Mouse (Mus musculus): Measurements from ENCODE around the gene Xab2. TPM values are rescaled to one million over a fixed set of nuclear protein-coding genes. Genes with fewer than 3 reads are reported as not detected.

The Xab2 gene
- polyA plus RNA-seq, 1 experiment from 2014 or later: 69.3 TPM

DNA sequence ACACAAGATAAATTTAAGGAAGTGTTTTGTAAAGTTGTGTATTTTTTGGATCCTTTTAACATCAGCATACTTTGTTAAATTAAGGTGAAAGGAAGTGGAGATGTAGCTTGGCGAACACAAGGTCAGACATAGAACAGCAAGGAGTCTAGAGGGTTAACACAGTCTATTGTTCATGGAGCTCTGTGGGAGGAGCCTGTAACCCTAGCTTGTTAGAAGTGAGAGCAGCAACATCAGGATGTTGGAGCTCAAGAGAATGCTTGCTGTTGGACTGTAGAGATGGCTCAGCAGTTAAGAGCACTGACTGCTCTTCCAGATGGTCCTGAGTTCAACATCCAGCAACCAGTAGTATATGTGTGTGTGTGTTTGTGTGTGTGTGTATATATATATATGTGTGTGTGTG, 27.9 kb upstream of the Xab2 start:
- no peak for ATAC-seq
- 42% methylated on average over 1 of the region's 1 CpGs for WGBS
- Histone ChIP-seq H3K4me1 (replicated peaks; ENCODE audit: control insufficient read depth, insufficient read depth, low read length) (no peaks in the 10 kb centered on the region), H3K9ac (replicated peaks; ENCODE audit: low read depth, low read length) (no peak overlapping the region), H3K27me3 (replicated peaks; ENCODE audit: control insufficient read depth, insufficient read depth, low read length) (no peaks in the 10 kb centered on the region), H3K27ac (ENCODE audit: low read length) (no peak overlapping the region), H3K4me2 (ENCODE audit: low read length) (no peak overlapping the region), H3K9me3 (ENCODE audit: control insufficient read depth, low read length) (no peaks in the 10 kb centered on the region), H3K36me3 (ENCODE audit: control insufficient read depth, insufficient read depth) (no peaks in the 10 kb centered on the region), H3K4me3 (replicated peaks; ENCODE audit: low read length) (no peak overlapping the region)

GRCm38 (mm10) chr8:3648268-3648667, 27.2 kb upstream of the Xab2 start:
- no peaks in the 10 kb centered on the region for H3K9me3 ChIP-seq (ENCODE audit: control insufficient read depth, low read length)
- ATAC-seq: no peak
- no peaks in the 10 kb centered on the region for H3K27me3 ChIP-seq (replicated peaks; ENCODE audit: control insufficient read depth, insufficient read depth, low read length)
- no peaks in the 10 kb centered on the region for H3K4me1 ChIP-seq (replicated peaks; ENCODE audit: control insufficient read depth, insufficient read depth, low read length)
- WGBS: 85% methylated on average over 2 of the region's 2 CpGs
- H3K27ac ChIP-seq (ENCODE audit: low read length): no peak overlapping the region
- H3K9ac ChIP-seq (replicated peaks; ENCODE audit: low read depth, low read length): no peak overlapping the region
- H3K4me3 ChIP-seq (replicated peaks; ENCODE audit: low read length): no peak overlapping the region
- H3K4me2 ChIP-seq (ENCODE audit: low read length): no peak overlapping the region
- H3K36me3 ChIP-seq (ENCODE audit: control insufficient read depth, insufficient read depth): no peaks in the 10 kb centered on the region

DNA sequence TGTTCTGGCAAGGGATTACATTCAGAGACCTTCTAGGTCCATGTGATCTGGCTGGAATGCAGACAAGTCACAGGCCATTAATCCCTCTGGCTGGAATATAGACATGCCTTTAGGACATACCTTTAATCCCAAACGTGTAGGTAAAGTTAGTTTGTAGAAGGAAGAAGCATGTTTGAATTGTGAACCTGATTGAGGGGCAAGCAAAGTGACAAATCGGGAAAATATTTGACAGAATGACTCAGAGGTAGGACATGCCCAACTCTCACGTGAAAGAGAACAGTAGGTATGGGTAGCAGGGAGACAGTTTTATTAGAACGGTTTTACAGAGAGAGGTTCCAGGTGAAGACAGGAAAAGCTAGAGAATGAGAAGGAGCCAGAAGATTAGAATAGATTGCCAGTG, 26.4 kb upstream of the Xab2 start:
- Histone ChIP-seq H3K9ac (replicated peaks; ENCODE audit: low read depth, low read length) (no peak overlapping the region), H3K27me3 (replicated peaks; ENCODE audit: control insufficient read depth, insufficient read depth, low read length) (no peaks in the 10 kb centered on the region), H3K9me3 (ENCODE audit: control insufficient read depth, low read length) (no peaks in the 10 kb centered on the region), H3K27ac (ENCODE audit: low read length) (no peak overlapping the region), H3K36me3 (ENCODE audit: control insufficient read depth, insufficient read depth) (no peaks in the 10 kb centered on the region), H3K4me3 (replicated peaks; ENCODE audit: low read length) (no peak overlapping the region), H3K4me1 (replicated peaks; ENCODE audit: control insufficient read depth, insufficient read depth, low read length) (no peaks in the 10 kb centered on the region), H3K4me2 (ENCODE audit: low read length) (no peak overlapping the region)
- WGBS: 84% methylated on average over 4 of the region's 4 CpGs
- no peak for ATAC-seq

DNA sequence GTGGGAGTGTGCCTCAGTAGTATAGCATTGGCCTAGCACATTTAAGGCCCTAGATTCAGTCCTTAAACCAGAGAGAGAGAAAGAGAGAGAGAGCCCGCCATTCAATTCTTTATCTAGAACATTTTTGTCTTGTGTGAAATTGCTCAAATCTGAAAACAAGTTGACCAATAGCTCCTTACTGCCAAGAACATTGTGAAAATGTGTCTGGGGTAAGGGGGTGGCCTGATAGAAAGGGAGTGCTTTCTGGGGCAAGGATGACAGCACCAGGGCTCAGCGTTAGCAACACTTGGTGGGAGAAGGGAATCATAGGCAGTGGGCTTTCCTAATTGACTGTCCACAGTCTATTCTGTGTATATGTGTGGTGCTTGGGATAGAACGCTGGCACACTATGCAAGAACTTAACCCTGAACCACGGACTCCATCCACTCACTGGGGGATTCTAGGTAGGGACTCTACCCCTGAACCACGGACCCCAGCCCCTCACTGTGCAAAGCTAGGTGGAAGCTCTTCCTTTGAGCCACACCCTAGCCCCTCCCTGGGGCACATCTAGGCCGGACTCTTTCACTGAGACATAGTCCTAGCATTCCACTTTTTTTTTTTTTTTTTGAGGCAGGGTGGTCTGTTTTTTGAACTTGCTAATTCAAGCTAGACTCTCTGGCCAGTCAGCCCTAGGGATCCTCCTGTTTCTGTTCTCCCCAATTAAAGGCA, 25.9 kb upstream of the Xab2 start:
- no peak overlapping the region for H3K27ac ChIP-seq (ENCODE audit: low read length)
- H3K36me3 ChIP-seq (ENCODE audit: control insufficient read depth, insufficient read depth): no peaks in the 10 kb centered on the region
- H3K9me3 ChIP-seq (ENCODE audit: control insufficient read depth, low read length): no peaks in the 10 kb centered on the region
- no peak overlapping the region for H3K9ac ChIP-seq (replicated peaks; ENCODE audit: low read depth, low read length)
- H3K4me3 ChIP-seq (replicated peaks; ENCODE audit: low read length): no peak overlapping the region
- no peaks in the 10 kb centered on the region for H3K4me1 ChIP-seq (replicated peaks; ENCODE audit: control insufficient read depth, insufficient read depth, low read length)
- WGBS: 83% methylated on average over 6 of the region's 6 CpGs
- H3K4me2 ChIP-seq (ENCODE audit: low read length): no peak overlapping the region
- no peaks in the 10 kb centered on the region for H3K27me3 ChIP-seq (replicated peaks; ENCODE audit: control insufficient read depth, insufficient read depth, low read length)
- no peak for ATAC-seq

DNA sequence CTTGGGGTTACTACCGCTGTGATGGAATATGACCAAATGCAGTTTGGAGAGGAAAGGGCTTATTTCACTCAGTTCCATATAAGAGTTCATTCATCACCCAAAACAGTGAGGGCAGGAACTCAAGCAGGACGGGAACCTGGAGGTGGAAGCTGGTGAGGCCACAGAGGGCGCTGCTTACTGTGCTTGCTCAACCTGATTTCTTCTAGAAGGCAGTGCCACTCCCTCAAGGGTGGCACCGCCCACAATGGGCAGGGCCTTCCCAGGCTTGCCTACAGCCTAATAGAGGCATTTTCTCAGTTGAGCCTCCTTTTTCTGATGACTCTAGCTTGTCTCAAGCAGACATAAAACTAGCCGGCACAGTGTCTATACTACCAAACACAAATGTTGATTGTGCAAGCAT, 24.7 kb upstream of the Xab2 start:
- WGBS: 29% methylated on average over 5 of the region's 5 CpGs
- Histone ChIP-seq H3K4me2 (ENCODE audit: low read length) (no peak overlapping the region), H3K36me3 (ENCODE audit: control insufficient read depth, insufficient read depth) (no peaks in the 10 kb centered on the region), H3K27me3 (replicated peaks; ENCODE audit: control insufficient read depth, insufficient read depth, low read length) (no peaks in the 10 kb centered on the region), H3K9ac (replicated peaks; ENCODE audit: low read depth, low read length) (no peak overlapping the region), H3K27ac (ENCODE audit: low read length) (no peak overlapping the region), H3K4me1 (replicated peaks; ENCODE audit: control insufficient read depth, insufficient read depth, low read length) (no peaks in the 10 kb centered on the region), H3K9me3 (ENCODE audit: control insufficient read depth, low read length) (no peaks in the 10 kb centered on the region), H3K4me3 (replicated peaks; ENCODE audit: low read length) (no peak overlapping the region)
- ATAC-seq: no peak

- 13% methylated on average over 8 of the region's 8 CpGs for WGBS
- peak overlapping the region; percentile 56 for H3K9ac ChIP-seq (replicated peaks; ENCODE audit: low read depth, low read length)
- H3K9me3 ChIP-seq (ENCODE audit: control insufficient read depth, low read length): no peaks in the 10 kb centered on the region
- 0 out of 2 replicates have a peak, but pooled peaks cover 2% of the 10 kb centered on the region for H3K27me3 ChIP-seq (replicated peaks; ENCODE audit: control insufficient read depth, insufficient read depth, low read length)
- no peak overlapping the region for H3K27ac ChIP-seq (ENCODE audit: low read length)
- H3K4me1 ChIP-seq (replicated peaks; ENCODE audit: control insufficient read depth, insufficient read depth, low read length): peaks cover 7% of the 10 kb centered on the region; the same call in 1 of the 2 replicates
- H3K4me3 ChIP-seq (replicated peaks; ENCODE audit: low read length): peak overlapping the region; percentile 54
- ATAC-seq: no peak
- H3K4me2 ChIP-seq (ENCODE audit: low read length): peak overlapping the region; percentile 63
- H3K36me3 ChIP-seq (ENCODE audit: control insufficient read depth, insufficient read depth): no peaks in the 10 kb centered on the region
Measured at GRCm38 (mm10) chr8:3631478-3631875, 10.4 kb upstream of the Xab2 start.

DNA sequence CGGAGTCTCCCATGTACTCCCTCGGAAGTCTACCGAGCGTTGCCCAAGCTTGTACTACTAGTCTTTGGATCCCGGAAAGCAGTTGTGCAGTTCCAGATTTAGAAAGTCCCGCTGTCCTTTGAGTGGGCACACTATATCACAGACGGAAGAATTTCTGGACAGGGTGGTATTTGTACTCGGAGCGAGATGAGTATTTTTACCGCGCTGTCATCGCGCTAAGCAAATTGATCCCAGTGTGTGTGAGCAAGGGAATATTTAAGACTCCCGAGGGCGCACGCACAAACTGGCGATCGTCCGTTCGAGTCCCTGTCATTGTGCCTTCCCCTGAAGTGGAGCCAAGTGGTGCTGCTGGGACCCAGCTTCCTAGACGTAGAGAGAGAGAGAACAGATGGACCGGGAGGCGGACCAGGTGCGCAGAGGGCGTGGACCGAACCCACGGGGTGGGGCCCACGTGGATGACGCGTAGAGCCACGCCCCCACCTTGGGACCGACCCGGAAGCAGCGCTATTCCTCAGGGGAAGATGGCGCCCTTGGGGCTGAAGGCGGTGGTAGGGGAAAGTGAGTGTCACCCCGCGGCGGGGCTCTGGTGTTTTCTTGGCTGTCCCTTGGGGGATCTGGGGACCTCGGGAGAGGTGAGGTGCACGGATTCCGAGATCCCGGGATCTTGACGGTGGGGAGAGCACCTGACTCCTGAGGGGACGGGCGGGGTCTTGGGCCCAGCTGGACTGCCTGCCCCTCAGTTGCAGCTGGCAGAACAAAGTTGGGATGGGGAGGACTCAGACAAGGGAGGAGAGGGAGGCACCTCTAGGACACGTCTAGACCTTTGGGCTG, 9.7 kb upstream of the Xab2 start, which contains the start of gene Stxbp2:
Gene Stxbp2, plus strand, starts transcription at position 309 of the 831 bp plus-strand sequence.
- WGBS: 5% methylated on average over 47 of the region's 47 CpGs

DNA sequence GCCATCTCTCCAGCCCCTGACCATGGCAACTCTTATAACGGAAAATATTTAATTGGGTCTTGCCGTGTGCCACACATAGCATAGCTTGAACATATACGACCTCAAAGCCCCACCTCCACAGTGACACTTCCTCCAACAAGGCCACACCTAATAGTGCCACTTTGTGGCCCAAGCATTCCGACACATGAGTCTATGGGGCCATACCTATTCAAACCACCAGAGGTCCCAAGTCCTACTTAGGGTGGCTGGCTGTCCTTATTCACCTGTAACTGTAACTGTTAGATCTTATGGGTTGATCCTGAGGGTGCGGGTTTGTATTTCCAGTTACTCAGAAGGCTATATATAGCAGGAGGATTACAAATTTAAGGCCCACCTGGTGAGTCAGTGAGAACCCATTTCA, 6.9 kb upstream of the Xab2 start:
- H3K4me1 ChIP-seq (replicated peaks; ENCODE audit: control insufficient read depth, insufficient read depth, low read length): peaks cover 7% of the 10 kb centered on the region; the same call in 1 of the 2 replicates
- H3K4me3 ChIP-seq (replicated peaks; ENCODE audit: low read length): no peak overlapping the region
- H3K27me3 ChIP-seq (replicated peaks; ENCODE audit: control insufficient read depth, insufficient read depth, low read length): 0 out of 2 replicates have a peak, but pooled peaks cover 2% of the 10 kb centered on the region
- H3K9me3 ChIP-seq (ENCODE audit: control insufficient read depth, low read length): no peaks in the 10 kb centered on the region
- H3K27ac ChIP-seq (ENCODE audit: low read length): no peak overlapping the region
- H3K36me3 ChIP-seq (ENCODE audit: control insufficient read depth, insufficient read depth): no peaks in the 10 kb centered on the region; the same call in 1 of the 2 replicates
- no peak overlapping the region for H3K9ac ChIP-seq (replicated peaks; ENCODE audit: low read depth, low read length)
- 30% methylated on average over 5 of the region's 5 CpGs for WGBS
- ATAC-seq: no peak
- no peak overlapping the region for H3K4me2 ChIP-seq (ENCODE audit: low read length)

More for the DNA sequence above, 9.7 kb upstream of the Xab2 start, which contains the start of gene Stxbp2:
- H3K36me3 ChIP-seq (ENCODE audit: control insufficient read depth, insufficient read depth): no peaks in the 10 kb centered on the region
- peak within 1 kb of the TSS; percentile 54 for H3K4me3 ChIP-seq (replicated peaks; ENCODE audit: low read length)
- H3K4me1 ChIP-seq (replicated peaks; ENCODE audit: control insufficient read depth, insufficient read depth, low read length): peaks cover 7% of the 10 kb centered on the region; the same call in 1 of the 2 replicates
- 0 out of 2 replicates have a peak, but pooled peaks cover 2% of the 10 kb centered on the region for H3K27me3 ChIP-seq (replicated peaks; ENCODE audit: control insufficient read depth, insufficient read depth, low read length)
- no peak within 1 kb of the TSS for H3K27ac ChIP-seq (ENCODE audit: low read length)
- H3K9ac ChIP-seq (replicated peaks; ENCODE audit: low read depth, low read length): peak within 1 kb of the TSS; percentile 56
- ATAC-seq: peak; percentile 87
- no peaks in the 10 kb centered on the region for H3K9me3 ChIP-seq (ENCODE audit: control insufficient read depth, low read length)
- H3K4me2 ChIP-seq (ENCODE audit: low read length): peak within 1 kb of the TSS; percentile 63

- ATAC-seq: no peak
- Histone ChIP-seq H3K4me3 (replicated peaks; ENCODE audit: low read length) (no peak overlapping the region), H3K27me3 (replicated peaks; ENCODE audit: control insufficient read depth, insufficient read depth, low read length) (0 out of 2 replicates have a peak, but pooled peaks cover 2% of the 10 kb centered on the region), H3K27ac (ENCODE audit: low read length) (no peak overlapping the region), H3K9me3 (ENCODE audit: control insufficient read depth, low read length) (no peaks in the 10 kb centered on the region), H3K4me2 (ENCODE audit: low read length) (no peak overlapping the region), H3K9ac (replicated peaks; ENCODE audit: low read depth, low read length) (no peak overlapping the region), H3K4me1 (replicated peaks; ENCODE audit: control insufficient read depth, insufficient read depth, low read length) (peaks cover 12% of the 10 kb centered on the region), H3K36me3 (ENCODE audit: control insufficient read depth, insufficient read depth) (no peaks in the 10 kb centered on the region; the same call in 1 of the 2 replicates)
- 60% methylated on average over 5 of the region's 5 CpGs for WGBS
Measured at GRCm38 (mm10) chr8:3626971-3627370, 5.9 kb upstream of the Xab2 start.
